Mouse (Mus musculus) CD4-positive, CD25-positive, alpha-beta regulatory T cell (primary cell): Measurements from ENCODE around the gene Zpbp2. TPM values are rescaled to one million over a fixed set of nuclear protein-coding genes. Genes with fewer than 3 reads are reported as not detected.

Source experiments
- polyA plus RNA-seq: library from polyadenylated mRNA; unstranded; fragments of 100-300 nt; shearing (Covaris generic); gene quantifications from one replicate; pipeline ENCODE4 v1.2.1, GENCODE M21; 2017

Zpbp2 gene
- polyA plus RNA-seq = 5.4 TPM

GRCm38 (mm10) chr11:98550975-98551828 lies at the start of gene Zpbp2:
Zpbp2 (plus strand) TSS chr11:98551097.

GRCm38 (mm10) chr11:98545711-98546231 lies 5.1 kb upstream of the Zpbp2 start, which contains the start of gene Ikzf3:
Ikzf3 (minus strand) TSS chr11:98546031.

GRCm38 (mm10) chr11:98586892-98587563 lies 36.1 kb downstream of the Zpbp2 start, which contains the start of gene Ormdl3:
Ormdl3 (minus strand) TSS chr11:98587368.

GRCm38 (mm10) chr11:98597991-98598390 lies 47.1 kb downstream of the Zpbp2 start, which contains the start of gene Lrrc3c:
Lrrc3c (plus strand) TSS chr11:98598291.

Other genes starting within 250 kb of the Zpbp2 start
- gene Neurod2, start 221.4 kb upstream of the Zpbp2 start, polyA plus RNA-seq = 0.13 TPM
- gene Ppp1r1b, start 202.7 kb upstream of the Zpbp2 start, polyA plus RNA-seq = not detected
- 64.0 TPM for gene Stard3, start 192.7 kb upstream of the Zpbp2 start, polyA plus RNA-seq
- 0.25 TPM for gene Tcap, start 167.3 kb upstream of the Zpbp2 start, polyA plus RNA-seq
- gene Pnmt, start 164.6 kb upstream of the Zpbp2 start, polyA plus RNA-seq = not detected
- 12.2 TPM for gene Pgap3, start 150.6 kb upstream of the Zpbp2 start, polyA plus RNA-seq
- 0.22 TPM for gene Erbb2, start 138.6 kb upstream of the Zpbp2 start, polyA plus RNA-seq
- 166 TPM for gene Mien1, start 112.1 kb upstream of the Zpbp2 start, polyA plus RNA-seq
- gene Grb7, start 104.7 kb upstream of the Zpbp2 start, polyA plus RNA-seq = 5.1 TPM
- gene Ikzf3, start 5.1 kb upstream of the Zpbp2 start, polyA plus RNA-seq = 94.7 TPM
- 58.5 TPM for gene Ormdl3, start 36.3 kb downstream of the Zpbp2 start, polyA plus RNA-seq
- not detected for gene Lrrc3c, start 47.2 kb downstream of the Zpbp2 start, polyA plus RNA-seq
- gene Gm12355, start 74.6 kb downstream of the Zpbp2 start, polyA plus RNA-seq = 4.3 TPM
- gene Gsdma3, start 75.3 kb downstream of the Zpbp2 start, polyA plus RNA-seq = not detected
- gene Gsdma2, start 95.7 kb downstream of the Zpbp2 start, polyA plus RNA-seq = not detected
- gene Gsdma, start 113.3 kb downstream of the Zpbp2 start, polyA plus RNA-seq = not detected
- 163 TPM for gene Psmd3, start 131.5 kb downstream of the Zpbp2 start, polyA plus RNA-seq
- gene Csf3, start 150.2 kb downstream of the Zpbp2 start, polyA plus RNA-seq = not detected
- gene Med24, start 178.3 kb downstream of the Zpbp2 start, polyA plus RNA-seq = 55.5 TPM
- 9.1 TPM for gene Thra, start 189.5 kb downstream of the Zpbp2 start, polyA plus RNA-seq
- gene Nr1d1, start 224.2 kb downstream of the Zpbp2 start, polyA plus RNA-seq = 4.3 TPM
- 22.0 TPM for gene Msl1, start 244.4 kb downstream of the Zpbp2 start, polyA plus RNA-seq